Mouse (Mus musculus): ENCODE measurements around the gene Gm47996.

Gene Gm47996

DNA sequence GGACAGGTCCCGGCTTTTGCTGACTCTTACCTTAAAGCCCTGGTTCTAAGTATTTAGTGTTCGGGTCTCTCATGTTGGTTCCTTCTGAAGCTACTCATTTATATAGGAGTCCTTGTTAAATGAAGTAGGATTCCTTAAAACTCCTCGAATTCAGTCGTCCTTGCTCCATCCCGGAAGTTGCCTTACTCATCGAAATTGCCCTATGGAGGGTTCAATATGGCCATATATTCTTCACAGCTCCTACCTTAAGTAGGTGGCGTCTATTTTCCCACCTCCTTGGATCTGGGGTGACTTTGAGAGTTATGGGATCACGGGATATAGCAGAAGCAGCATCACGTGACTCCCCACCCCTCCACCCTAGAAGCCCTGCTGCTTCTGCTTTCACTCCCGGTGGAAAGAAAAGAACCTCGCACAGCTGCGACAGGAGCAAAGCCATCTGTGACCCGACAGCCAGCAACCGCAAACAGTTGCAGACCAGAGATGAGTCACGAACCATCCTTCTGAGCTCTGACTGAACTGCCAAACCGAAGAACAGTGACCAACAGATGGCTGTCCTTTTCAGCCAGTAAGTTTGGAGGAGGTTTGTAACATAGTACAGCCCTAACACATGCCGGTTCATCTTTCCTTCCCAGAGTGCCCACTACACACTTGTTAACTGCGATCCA is 40.7 kb downstream of the Gm47996 start:
- peak; percentile 20 to 55 for DNase-seq

DNA sequence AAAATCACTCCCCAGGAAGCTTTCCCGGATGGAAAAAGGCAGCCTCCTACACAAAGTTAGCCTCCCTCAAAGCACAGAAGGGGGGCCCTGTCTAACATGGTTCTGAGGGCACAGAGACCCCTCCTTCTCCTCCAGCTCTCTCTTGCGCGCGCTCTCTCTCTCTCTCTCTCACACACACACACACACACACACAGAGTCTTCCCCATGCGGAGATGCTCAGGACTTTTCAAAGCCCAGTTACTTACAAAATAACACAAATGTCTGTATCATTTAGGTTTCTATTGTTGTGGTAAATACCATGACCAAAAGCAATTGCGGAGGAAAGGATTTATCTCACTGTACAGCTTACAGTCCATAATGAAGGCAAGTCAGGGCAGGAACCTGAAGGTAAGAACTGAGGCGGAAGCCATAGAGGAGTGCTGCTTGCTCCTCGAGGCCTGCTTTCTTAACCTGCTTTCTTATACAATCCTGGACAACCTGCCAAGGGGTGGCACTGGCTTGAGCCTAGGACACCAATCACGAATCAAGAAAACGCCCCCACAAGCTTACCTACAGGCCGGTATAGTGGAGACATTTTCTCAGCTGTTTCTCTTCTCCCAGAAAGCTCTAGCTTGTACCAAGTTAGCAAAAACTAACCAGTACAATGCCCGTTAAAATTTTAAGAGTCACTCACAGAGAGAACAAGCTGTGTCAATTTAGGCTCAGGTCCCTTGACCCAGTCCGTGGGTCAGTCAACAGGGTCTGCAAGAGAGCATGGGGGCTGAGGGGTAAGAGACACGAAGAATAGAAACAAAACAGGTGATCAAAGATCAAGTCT is 41.5 kb downstream of the Gm47996 start:
- DNase-seq: no peak

- no peak for DNase-seq
Observed at GRCm38 (mm10) chr1:151255422-151255821, 45.5 kb downstream of the Gm47996 start.

- no peak for DNase-seq
Observed at GRCm38 (mm10) chr1:151258090-151258954, 48.4 kb downstream of the Gm47996 start.

GRCm38 (mm10) chr1:151259061-151259460 is 49.1 kb downstream of the Gm47996 start:
- no peak for DNase-seq
